Mouse (Mus musculus) bone marrow, adult 2 months (tissue): ENCODE data around the gene Acer3.

Experiments used
- CTCF ChIP-seq: fragments of 200-500 bp; IDR thresholded peaks from 2 replicates; pipeline ENCODE4 v1.5.1; 2011; ENCODE audit warnings: low read length, control low read depth; ENCODE audit not compliant: control insufficient read depth, insufficient read depth
- POLR2A ChIP-seq: fragments of 200-500 bp; IDR thresholded peaks from 2 replicates; pipeline ENCODE4 v1.6.1; 2011; ENCODE audit warnings: low read depth, mild to moderate bottlenecking, control low read depth, low read length, borderline replicate concordance; ENCODE audit not compliant: control insufficient read depth

- TF ChIP-seq CTCF (no peak), POLR2A (no peak)
Measured at GRCm38 (mm10) chr7:98331932-98332331, 10.9 kb upstream of the Acer3 start.
